Mouse (Mus musculus) embryonic facial prominence, embryonic 13.5 days (tissue): ENCODE results near the gene Mapk14. TPM values are rescaled to one million over a fixed set of nuclear protein-coding genes. Genes with fewer than 3 reads are reported as not detected.

Experiments
- ATAC-seq: fragments of 200-750 bp; cut with Nextera tagmentation; 2 replicates; pipeline ENCODE4 v1.8.0; 2017; ENCODE audit warnings: low read depth; ENCODE audit not compliant: insufficient number of reproducible peaks, insufficient read depth, low FRiP score, low TSS enrichment
- H3K27ac ChIP-seq: fragments of 300-500 bp; sonication (generic); 2 replicates; pipeline ENCODE4 v1.5.1; 2015; ENCODE audit warnings: moderate library complexity, mild to moderate bottlenecking, inconsistent platforms
- H3K27me3 ChIP-seq: fragments of 300-500 bp; sonication (generic); 2 replicates; pipeline ENCODE4 v1.6.1; 2015; ENCODE audit warnings: mild to moderate bottlenecking, inconsistent platforms
- H3K36me3 ChIP-seq: fragments of 300-500 bp; sonication (generic); 2 replicates; pipeline ENCODE4 v1.6.1; 2015; ENCODE audit warnings: mild to moderate bottlenecking, inconsistent platforms
- H3K4me1 ChIP-seq: fragments of 300-500 bp; sonication (generic); 2 replicates; pipeline ENCODE4 v1.6.1; 2015; ENCODE audit warnings: inconsistent platforms
- H3K4me2 ChIP-seq: fragments of 300-500 bp; sonication (generic); 2 replicates; pipeline ENCODE4 v1.6.1; 2015; ENCODE audit warnings: moderate library complexity, mild to moderate bottlenecking, inconsistent platforms
- H3K4me3 ChIP-seq: fragments of 300-500 bp; sonication (generic); 2 replicates; pipeline ENCODE4 v1.5.1; 2015; ENCODE audit warnings: mild to moderate bottlenecking, inconsistent platforms
- H3K9ac ChIP-seq: fragments of 300-500 bp; sonication (generic); 2 replicates; pipeline ENCODE4 v1.6.1; 2015; ENCODE audit warnings: mild to moderate bottlenecking, inconsistent platforms
- H3K9me3 ChIP-seq: fragments of 300-500 bp; sonication (generic); 2 replicates; pipeline ENCODE4 v1.6.1; 2016; ENCODE audit warnings: inconsistent platforms
- WGBS: fragments of 180-500 bp; shearing (Covaris S2); methylation state at CpG from one replicate; pipeline ENCODE4 v1.1.7; 2015; ENCODE audit warnings: mixed read lengths; 5-methylcytosine and 5-hydroxymethylcytosine counted together
- polyA plus RNA-seq: library from polyadenylated mRNA; unstranded; fragments of >200 nt; fragmentation: Nextera tagmentation; extraction: Ambion mirVana; gene quantifications from 2 replicates; pipeline ENCODE4 v1.2.1, GENCODE M21; 2015

The Mapk14 gene
- 41.6 and 42.5 TPM in 2 replicates for polyA plus RNA-seq

DNA sequence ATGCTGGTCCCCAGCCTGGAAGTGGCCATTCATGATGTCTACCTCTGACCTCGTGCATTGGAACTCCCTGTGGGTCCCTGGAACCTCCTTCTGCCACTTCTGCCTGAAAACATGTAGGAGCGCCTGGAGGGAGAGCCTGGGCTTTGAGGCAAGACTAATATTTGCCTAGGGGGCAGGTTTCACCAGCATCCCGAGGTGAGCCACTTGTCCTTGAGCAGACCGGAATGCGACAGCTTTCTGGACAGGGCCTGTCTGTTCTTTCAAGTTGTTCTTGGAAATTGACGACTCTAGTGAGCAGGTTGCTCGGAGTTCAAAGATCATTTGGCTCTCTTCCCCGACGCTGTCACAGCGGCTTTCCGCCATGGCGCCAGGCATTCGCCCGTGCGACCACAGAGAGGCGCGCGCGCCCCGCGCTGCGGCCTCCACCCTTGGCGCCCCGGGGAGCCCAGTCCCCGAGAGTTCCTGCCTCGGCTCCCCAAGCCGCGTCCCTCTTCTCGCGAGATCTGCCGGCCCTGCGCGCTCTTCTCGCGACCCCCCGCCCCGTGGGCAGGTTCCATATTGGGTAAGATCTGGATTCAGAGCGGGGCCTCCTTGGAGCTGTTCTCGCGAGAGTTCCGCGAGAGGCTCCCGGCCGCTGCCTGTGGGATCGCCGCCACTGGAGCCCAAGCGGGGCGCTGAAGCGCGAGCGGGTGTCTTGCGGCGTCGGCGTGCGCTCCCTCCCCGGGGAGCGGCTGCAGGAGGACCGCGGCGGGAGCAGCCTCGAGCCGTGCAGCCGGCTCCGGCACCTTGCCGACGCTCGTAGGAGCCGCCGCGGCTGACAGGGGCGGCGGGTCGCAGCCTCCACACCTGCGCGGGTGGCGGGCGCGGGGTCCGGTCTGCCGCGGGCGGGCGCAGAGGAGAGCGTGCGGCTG, at the start of gene Mapk14:
Gene Mapk14, plus strand, starts transcription at position 554 of the 911 bp plus-strand sequence.
- Histone ChIP-seq H3K27me3 (peaks cover 18% of the 10 kb centered on the region), H3K4me1 (peaks cover 25% of the 10 kb centered on the region), H3K4me2 (peak within 1 kb of the TSS; percentile 85), H3K36me3 (no peaks in the 10 kb centered on the region), H3K4me3 (peak within 1 kb of the TSS; percentile 99), H3K9me3 (no peaks in the 10 kb centered on the region), H3K9ac (peak within 1 kb of the TSS; percentile 97), H3K27ac (peak within 1 kb of the TSS; percentile 97)
- WGBS: under 1% methylated on average over 79 of the region's 86 CpGs
- ATAC-seq: peak; percentile 91

- Histone ChIP-seq H3K9ac (no peak overlapping the region), H3K36me3 (no peaks in the 10 kb centered on the region), H3K4me3 (no peak overlapping the region), H3K4me2 (no peak overlapping the region), H3K27ac (no peak overlapping the region), H3K9me3 (no peaks in the 10 kb centered on the region), H3K27me3 (no peaks in the 10 kb centered on the region), H3K4me1 (no peaks in the 10 kb centered on the region)
- ATAC-seq: no peak
- WGBS: 42% methylated on average over 3 of the region's 3 CpGs
Observed at GRCm38 (mm10) chr17:28643697-28644096, 47.4 kb upstream of the Mapk14 start.

DNA sequence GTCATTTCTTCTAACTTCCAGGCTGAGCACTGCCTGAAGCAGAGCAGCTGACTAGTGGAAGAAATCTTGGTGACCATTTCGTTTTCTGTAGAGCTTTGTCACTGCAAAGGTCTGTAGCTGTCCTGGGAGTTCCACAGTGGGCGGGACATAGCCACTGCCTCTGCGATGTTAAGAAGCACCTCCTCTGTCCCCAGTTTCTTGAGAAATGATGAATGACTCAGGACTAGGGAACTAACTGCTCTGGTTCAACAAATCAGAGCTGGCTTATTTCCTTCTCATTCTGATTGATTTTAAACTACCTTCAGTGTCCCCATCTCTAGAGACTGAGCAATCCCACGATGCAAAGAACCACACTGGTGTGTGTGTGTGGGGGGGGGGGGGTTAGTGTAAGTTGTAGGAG, 47.0 kb upstream of the Mapk14 start:
- H3K27me3 ChIP-seq: no peaks in the 10 kb centered on the region
- no peaks in the 10 kb centered on the region for H3K36me3 ChIP-seq
- 56% methylated on average over 4 of the region's 4 CpGs for WGBS
- ATAC-seq: no peak
- H3K9ac ChIP-seq: no peak overlapping the region
- no peak overlapping the region for H3K4me2 ChIP-seq
- no peak overlapping the region for H3K4me3 ChIP-seq
- H3K9me3 ChIP-seq: no peaks in the 10 kb centered on the region
- no peaks in the 10 kb centered on the region for H3K4me1 ChIP-seq
- H3K27ac ChIP-seq: no peak overlapping the region

- Histone ChIP-seq H3K9me3 (no peaks in the 10 kb centered on the region), H3K36me3 (no peaks in the 10 kb centered on the region), H3K4me1 (no peaks in the 10 kb centered on the region), H3K4me3 (no peak overlapping the region), H3K27me3 (no peaks in the 10 kb centered on the region), H3K4me2 (no peak overlapping the region), H3K9ac (no peak overlapping the region), H3K27ac (no peak overlapping the region)
- WGBS: 73% methylated on average over 3 of the region's 3 CpGs
- ATAC-seq: no peak
Observed at GRCm38 (mm10) chr17:28646221-28646620, 44.9 kb upstream of the Mapk14 start.

DNA sequence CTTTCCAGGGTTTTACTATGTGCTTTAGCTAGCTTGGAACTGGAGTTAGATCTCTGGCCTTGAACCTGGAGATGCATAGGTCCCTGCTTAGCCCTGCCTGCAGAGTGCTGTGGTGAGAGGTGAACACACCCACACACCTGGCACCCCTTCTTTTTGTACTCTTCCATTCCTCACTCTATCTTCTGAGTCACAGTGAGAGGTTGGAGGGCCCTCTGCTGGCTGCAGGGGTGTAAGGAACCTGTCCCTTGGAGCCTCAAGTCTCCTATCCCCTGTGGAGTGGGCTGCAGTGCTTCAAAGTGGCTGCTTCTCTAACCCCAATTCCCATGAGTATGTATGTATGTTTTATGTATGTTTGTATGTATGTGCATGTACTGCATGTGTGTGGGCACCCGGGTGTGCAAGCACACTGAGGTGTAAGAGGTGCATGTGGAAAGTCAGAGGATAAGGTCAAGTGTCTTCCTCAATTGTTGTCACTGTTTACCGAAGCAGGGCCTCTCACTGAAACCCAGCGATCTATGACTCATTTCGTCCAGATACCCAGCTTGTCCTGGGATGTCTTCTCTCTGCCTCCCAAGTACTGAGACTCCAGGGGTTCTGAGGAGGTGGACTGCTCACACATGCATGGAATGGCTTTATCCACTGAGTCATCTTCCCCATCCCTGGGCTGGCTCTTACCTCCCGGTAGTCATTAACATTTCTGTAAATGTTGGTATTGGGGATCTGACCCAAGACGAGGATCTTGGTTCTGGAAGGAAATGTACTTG, 42.3 kb upstream of the Mapk14 start:
- H3K4me1 ChIP-seq: no peaks in the 10 kb centered on the region
- H3K27me3 ChIP-seq: no peaks in the 10 kb centered on the region
- no peak overlapping the region for H3K27ac ChIP-seq
- ATAC-seq: no peak
- 48% methylated on average over 6 of the region's 6 CpGs for WGBS
- H3K4me2 ChIP-seq: no peak overlapping the region
- H3K4me3 ChIP-seq: no peak overlapping the region
- no peaks in the 10 kb centered on the region for H3K9me3 ChIP-seq
- no peaks in the 10 kb centered on the region for H3K36me3 ChIP-seq
- no peak overlapping the region for H3K9ac ChIP-seq

GRCm38 (mm10) chr17:28650268-28650667, 40.9 kb upstream of the Mapk14 start:
- WGBS: 76% methylated on average over 3 of the region's 3 CpGs
- no peak overlapping the region for H3K4me2 ChIP-seq
- H3K9ac ChIP-seq: no peak overlapping the region
- H3K27ac ChIP-seq: no peak overlapping the region
- no peaks in the 10 kb centered on the region for H3K27me3 ChIP-seq
- no peak for ATAC-seq
- no peaks in the 10 kb centered on the region for H3K36me3 ChIP-seq
- H3K9me3 ChIP-seq: no peaks in the 10 kb centered on the region
- H3K4me3 ChIP-seq: no peak overlapping the region
- no peaks in the 10 kb centered on the region for H3K4me1 ChIP-seq

GRCm38 (mm10) chr17:28657936-28658335, 33.2 kb upstream of the Mapk14 start:
- WGBS: 28% methylated on average over 4 of the region's 4 CpGs

GRCm38 (mm10) chr17:28659564-28659963, 31.6 kb upstream of the Mapk14 start:
- no peak overlapping the region for H3K4me3 ChIP-seq
- no peak overlapping the region for H3K4me2 ChIP-seq
- H3K4me1 ChIP-seq: peaks cover 5% of the 10 kb centered on the region
- no peaks in the 10 kb centered on the region for H3K9me3 ChIP-seq
- no peaks in the 10 kb centered on the region for H3K27me3 ChIP-seq
- 46% methylated on average over 6 of the region's 6 CpGs for WGBS
- no peak for ATAC-seq
- no peaks in the 10 kb centered on the region for H3K36me3 ChIP-seq
- no peak overlapping the region for H3K9ac ChIP-seq
- no peak overlapping the region for H3K27ac ChIP-seq

More at GRCm38 (mm10) chr17:28657936-28658335, 33.2 kb upstream of the Mapk14 start:
- Histone ChIP-seq H3K4me3 (no peak overlapping the region), H3K4me1 (peaks cover 5% of the 10 kb centered on the region), H3K27ac (no peak overlapping the region), H3K27me3 (no peaks in the 10 kb centered on the region), H3K36me3 (no peaks in the 10 kb centered on the region), H3K4me2 (no peak overlapping the region), H3K9ac (no peak overlapping the region), H3K9me3 (no peaks in the 10 kb centered on the region)
- ATAC-seq: no peak

GRCm38 (mm10) chr17:28682311-28683084, 8.6 kb upstream of the Mapk14 start:
- Histone ChIP-seq H3K4me3 (no peak overlapping the region), H3K4me2 (no peak overlapping the region), H3K9me3 (no peaks in the 10 kb centered on the region), H3K36me3 (no peaks in the 10 kb centered on the region), H3K9ac (no peak overlapping the region), H3K27me3 (no peaks in the 10 kb centered on the region), H3K4me1 (no peaks in the 10 kb centered on the region), H3K27ac (no peak overlapping the region)
- no peak for ATAC-seq
- WGBS: 61% methylated on average over 13 of the region's 13 CpGs

- H3K4me1 ChIP-seq: no peaks in the 10 kb centered on the region
- no peaks in the 10 kb centered on the region for H3K36me3 ChIP-seq
- 59% methylated on average over 1 of the region's 1 CpGs for WGBS
- H3K9me3 ChIP-seq: no peaks in the 10 kb centered on the region
- H3K27me3 ChIP-seq: 0 out of 2 replicates have a peak, but pooled peaks cover 4% of the 10 kb centered on the region
- H3K9ac ChIP-seq: no peak overlapping the region
- no peak overlapping the region for H3K4me2 ChIP-seq
- no peak overlapping the region for H3K27ac ChIP-seq
- H3K4me3 ChIP-seq: no peak overlapping the region
- ATAC-seq: no peak
Observed at GRCm38 (mm10) chr17:28683601-28684000, 7.5 kb upstream of the Mapk14 start.

DNA sequence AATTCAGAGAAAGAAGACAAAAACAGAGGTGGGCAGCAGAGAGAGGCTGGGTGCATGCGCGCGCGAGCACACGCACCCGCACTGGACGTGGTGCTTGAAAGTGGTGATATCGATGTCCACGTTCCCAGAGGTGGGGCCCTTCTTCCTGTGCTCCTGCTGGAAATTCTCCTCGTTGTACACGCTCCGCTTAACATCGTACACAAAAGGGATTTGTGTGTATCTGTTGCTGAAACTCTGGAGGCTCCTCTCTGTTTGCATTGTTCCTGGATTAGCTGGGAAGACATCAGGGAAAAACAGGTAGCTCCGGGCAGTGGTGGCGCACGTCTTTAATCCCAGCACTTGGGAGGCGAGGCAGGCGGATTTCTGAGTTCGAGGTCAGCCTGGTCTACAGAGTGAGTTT, 6.5 kb upstream of the Mapk14 start:
- Histone ChIP-seq H3K9ac (no peak overlapping the region), H3K36me3 (no peaks in the 10 kb centered on the region), H3K9me3 (no peaks in the 10 kb centered on the region), H3K27me3 (peaks cover 12% of the 10 kb centered on the region), H3K4me2 (no peak overlapping the region), H3K4me3 (no peak overlapping the region), H3K27ac (no peak overlapping the region), H3K4me1 (peaks cover 6% of the 10 kb centered on the region)
- no peak for ATAC-seq
- 66% methylated on average over 19 of the region's 19 CpGs for WGBS
